Mouse (Mus musculus) erythroblast, embryonic 14.5 days (primary cell): ENCODE data around the gene Tmem132d.

Experiments used
- GATA1 ChIP-seq: IDR thresholded peaks from 2 replicates; pipeline ENCODE4 v1.6.1; 2012; ENCODE audit warnings: low read length, inconsistent platforms, mixed read lengths
- TAL1 ChIP-seq: IDR thresholded peaks from 3 replicates; pipeline ENCODE4 v1.6.1; 2012; ENCODE audit warnings: low read length, inconsistent platforms, mixed read lengths

DNA sequence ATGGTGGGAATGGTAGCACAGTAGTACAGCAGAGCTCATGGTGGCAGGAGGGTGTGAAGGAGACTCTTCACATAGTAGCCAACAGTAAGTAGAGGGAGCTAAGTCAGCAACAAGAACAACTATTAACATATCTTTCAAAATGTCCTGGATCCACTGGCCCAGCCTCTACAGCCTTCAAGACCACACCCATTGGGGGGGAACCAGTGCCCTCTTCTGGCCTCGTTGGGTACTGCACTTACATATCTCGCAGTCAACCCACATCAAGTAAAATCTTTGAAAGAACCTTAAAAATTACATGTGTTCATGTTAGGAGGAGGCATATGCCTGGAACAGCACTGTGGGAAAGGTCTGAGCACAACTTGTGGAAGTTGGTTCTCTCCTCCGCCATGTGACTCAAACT is 17.9 kb upstream of the Tmem132d start:
- TF ChIP-seq TAL1, result no peak
- TF ChIP-seq GATA1, result no peak
